Mouse (Mus musculus) heart, adult 2 months (tissue): ENCODE measurements around the gene Aloxe3. TPM values are rescaled to one million over a fixed set of nuclear protein-coding genes. Genes with fewer than 3 reads are reported as not detected.

Experiments
- DNase-seq, 2 experiments: peaks; one replicate each; pipeline ENCODE4 v3.0.0; 2021
- H3K27ac ChIP-seq: fragments of 200-600 bp; 2 replicates; pipeline ENCODE4 v1.8.1; 2022
- H3K27me3 ChIP-seq: fragments of 200-500 bp; 2 replicates; pipeline ENCODE4 v1.6.1; 2012; ENCODE audit warnings: mild to moderate bottlenecking, low read length, inconsistent platforms, mixed read lengths; ENCODE audit not compliant: control insufficient read depth, insufficient read depth
- H3K36me3 ChIP-seq: fragments of 200-500 bp; 2 replicates; pipeline ENCODE4 v1.6.1; 2012; ENCODE audit warnings: low read length, inconsistent platforms; ENCODE audit not compliant: control insufficient read depth, insufficient read depth
- H3K4me1 ChIP-seq: fragments of 200-500 bp; 2 replicates; pipeline ENCODE4 v1.6.1; 2011; ENCODE audit warnings: low read length; ENCODE audit not compliant: control insufficient read depth, insufficient read depth
- H3K4me3 ChIP-seq: fragments of 200-600 bp; 2 replicates; pipeline ENCODE4 v1.8.1; 2022
- H3K79me2 ChIP-seq: fragments of 200-500 bp; replicated peaks from 2 replicates; pipeline ENCODE4 v1.6.1; 2012; ENCODE audit warnings: mild to moderate bottlenecking, inconsistent platforms, low read length, moderate library complexity, mixed read lengths; ENCODE audit not compliant: control insufficient read depth, insufficient read depth
- H3K9ac ChIP-seq: fragments of 200-500 bp; 2 replicates; pipeline ENCODE4 v1.6.1; 2012; ENCODE audit warnings: low read depth, mild to moderate bottlenecking, control low read depth, inconsistent platforms, low read length, mixed read lengths
- CTCF ChIP-seq: fragments of 200-600 bp; IDR thresholded peaks from 2 replicates; pipeline ENCODE4 v1.8.1; 2022; ENCODE audit warnings: antibody characterized with exemption, mild to moderate bottlenecking, moderate library complexity
- EP300 ChIP-seq: fragments of 200-500 bp; IDR thresholded peaks from 2 replicates; pipeline ENCODE4 v1.6.1; 2011; ENCODE audit warnings: low read depth, low read length, control low read depth; ENCODE audit not compliant: insufficient read depth
- POLR2A ChIP-seq: fragments of 200-500 bp; IDR thresholded peaks from 2 replicates; pipeline ENCODE4 v1.6.1; 2011; ENCODE audit warnings: mild to moderate bottlenecking, low read depth, low read length, control low read depth; ENCODE audit not compliant: insufficient read depth
- WGBS: fragments of 180-500 bp; shearing (Covaris S2); methylation state at CpG from one replicate; pipeline ENCODE4 v1.1.7; 2018; 5-methylcytosine and 5-hydroxymethylcytosine counted together
- intact Hi-C: fragments of 180-260 bp; cut with DNase I; formaldehyde crosslinking; loops from one replicate; pipeline ENCODE4 v1.15.1; 2025
- polyA plus RNA-seq: library from polyadenylated mRNA; depleted of rRNA; stranded (reverse); fragments of >200 nt; gene quantifications from 2 replicates; pipeline ENCODE4 v1.2.3, GENCODE M21; 2012
- total RNA-seq, 2 experiments: library from RNA; stranded (reverse); gene quantifications; 2 replicates each; pipeline ENCODE4 v1.2.3; 2021

Aloxe3 gene
- total and polyA plus RNA-seq, 3 experiments = 0.05 to 0.16 (median 0.07) TPM

- no peaks in the 10 kb centered on the region; the same call in 1 of the 2 replicates for H3K36me3 ChIP-seq
- no peak overlapping the region for H3K27ac ChIP-seq
- TF ChIP-seq POLR2A (no peak), CTCF (no peak), EP300 (no peak)
Observed at GRCm38 (mm10) chr11:69107676-69108075, 18.0 kb upstream of the Aloxe3 start.

GRCm38 (mm10) chr11:69108223-69108622, 17.5 kb upstream of the Aloxe3 start:
- Histone ChIP-seq H3K4me3 (no peak overlapping the region), H3K27me3 (no peaks in the 10 kb centered on the region), H3K4me1 (no peaks in the 10 kb centered on the region; the same call in 1 of the 2 replicates), H3K79me2 (no peaks in the 10 kb centered on the region), H3K9ac (no peak overlapping the region), H3K27ac (no peak overlapping the region), H3K36me3 (no peaks in the 10 kb centered on the region; the same call in 1 of the 2 replicates)
- no peak for DNase-seq
- TF ChIP-seq CTCF (no peak), EP300 (no peak), POLR2A (no peak)
- 81% methylated on average over 9 of the region's 9 CpGs for WGBS
- intact Hi-C loops = loop anchor here (10.0 kb wide), 1 partner anchor 297 kb away; no protein-coding TSS in a partner anchor

More at GRCm38 (mm10) chr11:69107676-69108075, 18.0 kb upstream of the Aloxe3 start:
- DNase-seq = peak in 1 of 2 experiments; percentile 20
- no peaks in the 10 kb centered on the region for H3K27me3 ChIP-seq
- intact Hi-C loops = loop anchor here (10.0 kb wide), 1 partner anchor 297 kb away; no protein-coding TSS in a partner anchor
- WGBS = 81% methylated on average over 11 of the region's 11 CpGs
- no peaks in the 10 kb centered on the region; the same call in 1 of the 2 replicates for H3K4me1 ChIP-seq
- no peak overlapping the region for H3K9ac ChIP-seq
- H3K4me3 ChIP-seq = no peak overlapping the region
- H3K79me2 ChIP-seq = no peaks in the 10 kb centered on the region

GRCm38 (mm10) chr11:69109032-69109900, 16.4 kb upstream of the Aloxe3 start:
- Histone ChIP-seq H3K4me3 (no peak overlapping the region), H3K36me3 (no peaks in the 10 kb centered on the region; the same call in 1 of the 2 replicates), H3K4me1 (no peaks in the 10 kb centered on the region; the same call in 1 of the 2 replicates), H3K27ac (no peak overlapping the region), H3K79me2 (no peaks in the 10 kb centered on the region), H3K27me3 (no peaks in the 10 kb centered on the region), H3K9ac (no peak overlapping the region)
- no peak for TF ChIP-seq POLR2A
- no peak for TF ChIP-seq EP300
- no peak for TF ChIP-seq CTCF
- DNase-seq = peak in 1 of 2 experiments; percentile 35
- intact Hi-C loops = loop anchor here (10.0 kb wide), 1 partner anchor 296 kb away; no protein-coding TSS in a partner anchor
- 80% methylated on average over 13 of the region's 13 CpGs for WGBS

GRCm38 (mm10) chr11:69110319-69111046, 15.2 kb upstream of the Aloxe3 start:
- peak; percentile 90 to 96 for DNase-seq
- TF ChIP-seq POLR2A (peak; percentile 68), CTCF (no peak), EP300 (peak; percentile 94)
- H3K27ac ChIP-seq = peak overlapping the region; percentile 57
- no peaks in the 10 kb centered on the region; the same call in 1 of the 2 replicates for H3K4me1 ChIP-seq
- H3K9ac ChIP-seq = peak overlapping the region; percentile 59
- no peaks in the 10 kb centered on the region for H3K27me3 ChIP-seq
- 3% methylated on average over 30 of the region's 30 CpGs for WGBS
- intact Hi-C loops = loop anchor here (1.0 kb wide), 1 partner anchor 10 kb away; no protein-coding TSS in a partner anchor
- no peaks in the 10 kb centered on the region for H3K79me2 ChIP-seq
- peak overlapping the region; percentile 51 for H3K4me3 ChIP-seq
- no peaks in the 10 kb centered on the region; the same call in 1 of the 2 replicates for H3K36me3 ChIP-seq

GRCm38 (mm10) chr11:69111051-69111810, 14.5 kb upstream of the Aloxe3 start:
- H3K36me3 ChIP-seq = no peaks in the 10 kb centered on the region; the same call in 1 of the 2 replicates

More at GRCm38 (mm10) chr11:69111051-69111810, 14.5 kb upstream of the Aloxe3 start:
- Histone ChIP-seq H3K9ac (peak overlapping the region; percentile 59), H3K4me3 (peak overlapping the region; percentile 51), H3K79me2 (no peaks in the 10 kb centered on the region), H3K4me1 (no peaks in the 10 kb centered on the region; the same call in 1 of the 2 replicates), H3K27ac (peak overlapping the region; percentile 36), H3K27me3 (no peaks in the 10 kb centered on the region)
- TF ChIP-seq CTCF (no peak), EP300 (no peak), POLR2A (no peak)
- no peak for DNase-seq
- WGBS = 14% methylated on average over 21 of the region's 21 CpGs
- intact Hi-C loops = no loop called here
